Mouse (Mus musculus) right cerebral cortex, adult 18-20 months (tissue): Measurements from ENCODE around the gene Gm45618.

Source experiments
- DNase-seq: peaks from one replicate; pipeline ENCODE4 v3.0.0; 2022; ENCODE audit warnings: mixed read lengths

Gm45618 gene

GRCm38 (mm10) chr7:142093696-142094240 lies 26.8 kb downstream of the Gm45618 start:
- no peak for DNase-seq

GRCm38 (mm10) chr7:142092991-142093390 lies 27.5 kb downstream of the Gm45618 start:
- DNase-seq: no peak

- DNase-seq: peak; percentile 66
These were observed 28.7 kb downstream of the Gm45618 start for GRCm38 (mm10) chr7:142091848-142092247.

GRCm38 (mm10) chr7:142089648-142090447 lies 30.7 kb downstream of the Gm45618 start:
- DNase-seq: no peak

- peak; percentile 72 for DNase-seq
These were observed 31.6 kb downstream of the Gm45618 start for GRCm38 (mm10) chr7:142088886-142089285.

GRCm38 (mm10) chr7:142087069-142087652 lies 33.4 kb downstream of the Gm45618 start:
- no peak for DNase-seq

- DNase-seq: no peak
These were observed 34.2 kb downstream of the Gm45618 start for GRCm38 (mm10) chr7:142086159-142086905.

GRCm38 (mm10) chr7:142084820-142085219 lies 35.7 kb downstream of the Gm45618 start:
- DNase-seq: no peak

GRCm38 (mm10) chr7:142084395-142084794 lies 36.1 kb downstream of the Gm45618 start:
- DNase-seq: no peak

- DNase-seq: no peak
These were observed 36.8 kb downstream of the Gm45618 start for GRCm38 (mm10) chr7:142083588-142084317.

- DNase-seq: no peak
These were observed 37.9 kb downstream of the Gm45618 start for GRCm38 (mm10) chr7:142082607-142083006.

GRCm38 (mm10) chr7:142082179-142082578 lies 38.4 kb downstream of the Gm45618 start:
- DNase-seq: no peak

- DNase-seq: no peak
These were observed 38.8 kb downstream of the Gm45618 start for GRCm38 (mm10) chr7:142081736-142082135.

- DNase-seq: no peak
These were observed 39.7 kb downstream of the Gm45618 start for GRCm38 (mm10) chr7:142080876-142081275.

- DNase-seq: no peak
These were observed 41.2 kb downstream of the Gm45618 start for GRCm38 (mm10) chr7:142079365-142079764.

- no peak for DNase-seq
These were observed 43.4 kb downstream of the Gm45618 start for GRCm38 (mm10) chr7:142077138-142077537.

GRCm38 (mm10) chr7:142074146-142074886 lies 46.2 kb downstream of the Gm45618 start:
- no peak for DNase-seq

GRCm38 (mm10) chr7:142071717-142072116 lies 48.8 kb downstream of the Gm45618 start:
- no peak for DNase-seq

- DNase-seq: no peak
These were observed 49.3 kb downstream of the Gm45618 start for GRCm38 (mm10) chr7:142071212-142071578.

- DNase-seq: peak; percentile 70
These were observed 49.9 kb downstream of the Gm45618 start for GRCm38 (mm10) chr7:142070458-142071211.
